Mouse (Mus musculus) heart, embryonic 10.5 days (tissue): ENCODE measurements at regions not wholly inside any gene's neighbourhood (a gene's known extent, or its start where the extent isn't known, plus 50 kb on each side); places are given as distances from the start of the nearest gene placed in this dataset.
"Not testable (repeated sequence)": the region's sequence is repeated elsewhere in the genome, so short reads cannot be mapped to it uniquely, and the experiment has no call there.

Experiments used
- DNase-seq: peaks from one replicate; pipeline ENCODE4 v3.0.0-alpha.2; 2017; ENCODE audit warnings: low spot score
- H3K27ac ChIP-seq: fragments of 300-500 bp; sonication (generic); 2 replicates; pipeline ENCODE4 v1.5.1; 2016; ENCODE audit warnings: mild to moderate bottlenecking
- H3K27me3 ChIP-seq: fragments of 300-500 bp; sonication (generic); 2 replicates; pipeline ENCODE4 v1.6.1; 2016; ENCODE audit warnings: mild to moderate bottlenecking; ENCODE audit not compliant: poor library complexity, insufficient read depth, severe bottlenecking
- H3K36me3 ChIP-seq: fragments of 300-500 bp; sonication (generic); 2 replicates; pipeline ENCODE4 v1.6.1; 2016; ENCODE audit warnings: mild to moderate bottlenecking, moderate library complexity
- H3K4me1 ChIP-seq: fragments of 300-500 bp; sonication (generic); 2 replicates; pipeline ENCODE4 v1.6.1; 2016; ENCODE audit warnings: mild to moderate bottlenecking
- H3K4me3 ChIP-seq: fragments of 300-500 bp; sonication (generic); 2 replicates; pipeline ENCODE4 v1.5.1; 2016; ENCODE audit warnings: mild to moderate bottlenecking, moderate library complexity
- H3K9me3 ChIP-seq: fragments of 300-500 bp; sonication (generic); 2 replicates; pipeline ENCODE4 v1.6.1; 2016; ENCODE audit warnings: mild to moderate bottlenecking, moderate library complexity
- WGBS: fragments of 180-500 bp; shearing (Covaris S2); methylation state at CpG from one replicate; pipeline ENCODE4 v1.1.7; 2016; 5-methylcytosine and 5-hydroxymethylcytosine counted together

DNA sequence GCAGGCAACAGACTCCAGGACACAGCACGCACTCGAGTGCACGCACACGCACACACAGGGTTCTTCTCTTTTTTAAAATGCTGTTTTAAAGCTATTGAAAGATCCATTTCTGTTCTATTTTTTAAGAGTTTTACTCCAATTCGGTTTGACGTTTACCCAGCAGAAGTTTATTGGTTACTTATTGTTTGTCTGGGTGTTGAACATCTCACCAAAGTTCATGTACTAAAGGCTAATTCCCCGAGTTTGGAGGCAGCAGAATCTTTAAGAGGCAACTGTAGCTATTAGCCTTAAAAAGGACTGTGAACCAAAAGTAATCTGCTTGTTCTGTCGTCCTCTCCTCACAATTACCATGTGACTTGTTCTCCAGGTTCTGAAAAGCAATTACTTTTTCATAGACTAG, 263.0 kb upstream of the Nfia start:
- H3K9me3 ChIP-seq, result no peaks in the 10 kb centered on the region
- no peaks in the 10 kb centered on the region for H3K4me1 ChIP-seq
- H3K4me3 ChIP-seq, result no peak overlapping the region
- no peak for DNase-seq
- H3K27ac ChIP-seq, result no peak overlapping the region
- no peaks in the 10 kb centered on the region for H3K27me3 ChIP-seq
- no peaks in the 10 kb centered on the region for H3K36me3 ChIP-seq
- WGBS, result 82% methylated on average over 8 of the region's 8 CpGs

DNA sequence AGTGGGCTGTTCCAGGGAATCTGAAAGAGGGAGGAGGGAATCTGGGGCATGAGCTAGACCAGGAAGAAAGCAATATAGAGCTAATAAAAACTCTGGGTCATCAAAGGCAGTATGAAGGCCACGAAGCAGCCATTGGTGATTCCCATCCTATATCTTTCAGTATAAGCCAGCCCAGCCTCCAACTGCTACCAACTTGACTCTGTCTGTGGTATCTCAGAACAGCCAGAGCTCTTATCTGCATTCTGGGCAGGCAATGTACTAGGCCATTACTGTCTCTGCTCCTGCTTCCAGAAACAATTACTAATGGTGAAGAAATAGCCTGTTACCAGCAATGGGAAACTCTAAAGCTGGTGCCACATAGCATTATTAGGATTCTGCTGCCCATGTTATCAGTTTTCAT, 266.8 kb upstream of the Nfia start:
- H3K36me3 ChIP-seq, result no peaks in the 10 kb centered on the region
- no peak for DNase-seq
- no peaks in the 10 kb centered on the region for H3K9me3 ChIP-seq
- H3K27ac ChIP-seq, result no peak overlapping the region
- no peaks in the 10 kb centered on the region for H3K4me1 ChIP-seq
- no peaks in the 10 kb centered on the region for H3K27me3 ChIP-seq
- H3K4me3 ChIP-seq, result no peak overlapping the region
- 64% methylated on average over 1 of the region's 1 CpGs for WGBS

DNA sequence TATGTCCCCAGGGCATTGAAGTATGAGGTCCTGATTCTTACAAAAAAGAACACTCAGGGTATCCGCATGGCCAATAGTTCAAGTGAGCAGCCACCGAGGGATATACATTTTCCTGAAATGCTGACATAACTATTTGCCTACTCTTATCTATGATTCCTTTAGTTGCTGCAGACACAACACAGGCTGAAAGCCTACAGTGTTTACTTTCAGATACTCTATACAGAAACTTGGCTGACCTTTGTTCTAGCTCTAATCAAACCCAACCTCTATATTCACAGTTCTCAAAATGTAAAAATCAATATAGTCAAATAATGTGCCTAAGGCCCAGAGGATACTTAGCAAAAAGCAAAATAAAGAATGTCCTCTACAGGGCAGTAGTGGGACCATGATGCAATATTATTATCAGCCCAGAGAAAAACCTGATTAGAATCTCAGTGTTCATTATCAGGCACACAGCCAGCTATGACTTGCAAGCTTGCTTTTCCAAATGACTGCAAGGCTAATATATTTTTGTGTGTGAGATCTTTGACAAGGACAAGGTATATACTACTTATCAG, 281.2 kb upstream of the Nfia start:
- WGBS, result 73% methylated on average over 2 of the region's 2 CpGs
- no peak overlapping the region for H3K27ac ChIP-seq
- H3K4me3 ChIP-seq, result no peak overlapping the region
- no peaks in the 10 kb centered on the region for H3K9me3 ChIP-seq
- no peaks in the 10 kb centered on the region for H3K27me3 ChIP-seq
- H3K36me3 ChIP-seq, result no peaks in the 10 kb centered on the region
- H3K4me1 ChIP-seq, result peaks cover 2% of the 10 kb centered on the region; the same call in 1 of the 2 replicates
- DNase-seq, result no peak

DNA sequence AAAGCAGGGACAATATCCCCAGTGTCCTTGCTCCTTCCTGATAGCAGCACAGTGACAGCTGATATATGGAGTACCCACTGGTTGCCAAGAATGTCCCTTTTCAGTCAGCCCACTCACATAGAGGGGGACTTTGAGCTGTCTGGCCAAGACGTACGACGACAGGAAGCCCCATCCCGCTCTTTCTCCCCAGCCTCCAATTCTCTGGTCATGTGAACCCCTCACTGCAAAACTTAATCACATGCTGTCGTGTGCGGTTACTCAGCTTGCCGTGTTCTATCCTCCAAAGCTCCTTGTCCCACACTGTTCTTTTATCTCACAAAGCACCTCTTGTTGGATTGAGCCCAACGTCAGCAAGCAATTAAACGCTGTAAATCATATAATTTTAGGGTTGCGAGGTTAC, 286.2 kb upstream of the Nfia start:
- Histone ChIP-seq H3K9me3 (no peaks in the 10 kb centered on the region), H3K36me3 (no peaks in the 10 kb centered on the region), H3K4me1 (peaks cover 5% of the 10 kb centered on the region; the same call in 1 of the 2 replicates), H3K4me3 (no peak overlapping the region), H3K27me3 (no peaks in the 10 kb centered on the region), H3K27ac (no peak overlapping the region)
- no peak for DNase-seq
- 63% methylated on average over 10 of the region's 10 CpGs for WGBS

DNA sequence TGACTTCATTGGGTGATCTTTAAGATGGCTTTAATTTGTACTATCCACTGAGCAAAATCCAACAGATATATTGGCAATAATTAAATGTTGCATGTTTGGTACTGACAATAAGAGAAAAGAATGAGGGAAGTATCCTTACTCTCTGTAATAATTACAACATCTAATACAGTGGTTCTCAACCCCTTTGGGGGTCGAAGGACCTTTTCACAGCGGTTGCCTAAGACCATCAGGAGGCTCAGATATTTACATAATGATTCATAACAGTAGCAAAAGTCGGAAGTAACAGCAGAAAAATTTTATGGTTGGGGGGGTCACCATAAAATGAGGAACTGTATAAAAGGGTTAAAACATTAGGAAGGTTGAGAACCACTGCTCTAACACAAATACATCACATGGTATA, 287.3 kb upstream of the Nfia start:
- 80% methylated on average over 3 of the region's 3 CpGs for WGBS
- Histone ChIP-seq H3K27me3 (no peaks in the 10 kb centered on the region), H3K4me3 (no peak overlapping the region), H3K36me3 (no peaks in the 10 kb centered on the region), H3K27ac (no peak overlapping the region), H3K4me1 (peaks cover 5% of the 10 kb centered on the region; the same call in 1 of the 2 replicates), H3K9me3 (no peaks in the 10 kb centered on the region)
- DNase-seq, result no peak

DNA sequence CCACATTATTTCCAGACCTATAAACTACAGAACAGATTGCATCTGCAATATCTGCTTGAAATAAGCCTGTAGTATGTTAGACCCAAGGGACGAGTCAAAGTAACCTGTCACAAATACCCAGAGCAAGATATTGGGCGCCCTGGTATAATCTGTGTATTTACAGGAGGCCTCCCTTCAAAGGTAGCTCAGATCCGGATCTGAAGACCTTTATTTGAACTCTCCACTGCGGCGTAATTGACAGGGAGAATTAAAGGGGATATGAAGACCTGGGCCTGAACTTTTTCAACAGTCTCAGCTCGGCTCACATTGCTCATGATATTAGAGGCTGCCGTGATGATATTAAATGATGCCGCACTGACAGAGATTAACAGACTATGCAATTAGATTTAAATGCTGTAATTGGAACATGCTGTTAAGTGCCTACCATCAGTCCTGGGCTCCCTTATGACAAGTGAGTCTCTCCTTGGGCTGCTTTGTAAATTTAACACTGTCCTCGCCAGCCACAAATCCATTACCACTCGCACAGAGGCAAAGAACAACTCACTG, 289.8 kb upstream of the Nfia start:
- WGBS, result 73% methylated on average over 10 of the region's 10 CpGs
- Histone ChIP-seq H3K4me1 (peaks cover 5% of the 10 kb centered on the region; the same call in 1 of the 2 replicates), H3K36me3 (no peaks in the 10 kb centered on the region), H3K4me3 (no peak overlapping the region), H3K27ac (no peak overlapping the region), H3K27me3 (no peaks in the 10 kb centered on the region), H3K9me3 (no peaks in the 10 kb centered on the region)
- DNase-seq, result no peak

DNA sequence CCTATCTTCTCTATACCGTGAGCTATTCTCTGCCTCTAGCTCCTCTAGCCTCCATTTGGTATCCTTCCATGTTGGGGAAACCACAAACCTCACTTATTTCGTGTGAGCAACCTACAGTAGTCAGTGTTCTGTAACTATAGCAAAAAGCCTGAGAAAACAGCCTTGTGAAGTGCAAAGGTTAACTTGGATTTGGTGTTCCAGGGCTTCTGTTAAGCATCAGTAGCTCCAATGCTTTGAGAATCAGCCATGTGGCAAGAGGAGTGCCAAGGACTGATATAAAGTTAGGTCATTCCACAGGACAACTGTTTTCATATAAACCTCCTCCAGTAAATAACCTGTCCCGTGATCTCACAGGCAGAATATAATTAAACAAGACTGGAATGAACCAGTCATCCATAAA, 290.7 kb upstream of the Nfia start:
- WGBS, result 79% methylated on average over 3 of the region's 3 CpGs
- no peaks in the 10 kb centered on the region for H3K9me3 ChIP-seq
- DNase-seq, result no peak
- no peak overlapping the region for H3K27ac ChIP-seq
- no peaks in the 10 kb centered on the region for H3K36me3 ChIP-seq
- no peak overlapping the region for H3K4me3 ChIP-seq
- no peaks in the 10 kb centered on the region for H3K27me3 ChIP-seq
- peaks cover 7% of the 10 kb centered on the region for H3K4me1 ChIP-seq

DNA sequence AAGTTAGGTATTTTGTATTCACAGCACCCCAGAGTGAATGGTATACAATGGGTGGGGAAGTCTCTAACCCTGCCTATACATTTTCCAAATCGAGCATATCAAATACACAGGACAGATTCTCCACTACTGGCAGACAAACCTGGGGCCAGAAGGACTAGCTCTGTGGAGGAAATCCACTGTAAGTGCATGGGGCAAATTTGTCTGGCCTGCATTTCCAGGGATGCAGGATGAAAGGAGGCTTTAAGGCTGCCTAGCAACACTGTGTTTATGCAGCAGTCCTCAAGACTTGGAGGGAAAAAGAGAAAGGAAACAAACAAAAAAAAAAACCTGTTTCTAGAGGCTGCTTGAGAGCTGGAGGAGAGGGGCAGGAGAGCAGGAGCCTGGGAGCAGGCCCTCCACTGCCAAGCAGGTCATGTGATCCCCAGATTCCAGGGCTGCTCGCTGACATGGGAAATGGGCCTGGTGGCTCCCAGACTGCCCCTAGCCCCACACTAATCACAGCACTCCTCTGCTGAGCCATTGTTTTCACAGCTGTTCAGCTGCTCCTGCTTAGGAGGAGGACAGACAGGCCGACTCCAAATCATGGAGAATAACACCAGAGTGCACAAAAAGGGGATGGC, 293.7 kb upstream of the Gm10192 start:
- peak; percentile 90 for DNase-seq
- Histone ChIP-seq H3K27ac (peak overlapping the region; percentile 70; the same call in 1 of the 2 replicates), H3K4me3 (no peak overlapping the region), H3K36me3 (no peaks in the 10 kb centered on the region), H3K4me1 (peaks cover 7% of the 10 kb centered on the region), H3K27me3 (no peaks in the 10 kb centered on the region), H3K9me3 (no peaks in the 10 kb centered on the region)
- 14% methylated on average over 3 of the region's 3 CpGs for WGBS

DNA sequence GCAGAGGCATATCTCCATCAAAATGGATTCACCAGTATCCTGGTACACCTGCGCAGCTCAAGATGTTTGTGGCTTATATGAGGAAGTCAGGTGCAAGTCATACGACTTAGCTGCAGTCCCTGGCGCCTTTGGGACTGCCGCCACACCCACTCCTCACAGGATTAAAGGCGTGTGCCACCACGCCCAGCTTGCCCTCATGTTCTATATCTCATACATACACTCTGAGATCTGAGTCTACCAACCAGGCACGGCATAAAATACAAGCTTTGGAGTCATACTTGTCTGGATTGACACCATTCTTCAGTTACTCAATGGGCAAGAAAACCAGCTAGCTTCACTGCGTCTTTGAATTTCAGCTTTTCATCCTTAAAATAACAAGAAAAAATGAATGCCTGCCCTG, 290.5 kb upstream of the Gm10192 start:
- not testable (repeated sequence) for H3K9me3 ChIP-seq, H3K36me3 ChIP-seq, H3K4me1 ChIP-seq, DNase-seq, H3K27ac ChIP-seq, H3K27me3 ChIP-seq, H3K4me3 ChIP-seq
- WGBS, result 89% methylated on average over 8 of the region's 8 CpGs

DNA sequence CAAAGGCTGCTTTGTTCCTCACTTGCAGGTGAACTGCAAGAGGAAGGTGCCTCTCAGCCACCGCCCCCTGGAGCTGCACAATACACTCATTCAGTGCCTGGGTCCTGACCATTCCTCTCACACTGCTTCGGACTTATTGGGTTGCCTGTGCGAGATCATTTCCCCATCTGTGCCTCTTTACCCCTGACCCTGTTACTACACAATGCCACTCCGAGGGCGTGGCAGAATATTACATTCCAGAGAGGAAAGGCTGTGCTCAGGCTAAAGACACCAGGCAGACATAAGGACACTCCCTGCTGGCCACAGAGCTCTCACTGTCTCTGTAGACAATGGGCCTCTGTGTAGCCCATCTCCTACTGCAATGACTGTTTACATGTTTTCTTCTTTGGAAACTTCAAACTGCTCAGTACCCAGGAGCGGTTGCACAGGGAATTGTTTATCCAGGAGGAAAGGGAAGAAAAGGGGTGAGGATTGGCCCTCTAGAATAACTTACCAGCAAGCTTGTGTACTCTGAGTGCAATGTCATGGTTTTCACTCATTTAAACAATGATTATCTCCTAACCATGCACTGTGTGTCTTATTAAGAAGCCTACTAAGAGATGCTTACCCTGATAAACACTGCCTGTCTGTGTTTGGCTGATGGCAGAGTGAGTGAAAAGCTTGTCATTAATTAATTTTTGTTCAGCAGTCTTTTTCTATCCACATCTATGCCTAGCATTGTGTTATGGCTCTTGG, 283.1 kb upstream of the Gm10192 start:
- Histone ChIP-seq H3K36me3 (no peaks in the 10 kb centered on the region), H3K4me3 (no peak overlapping the region), H3K9me3 (no peaks in the 10 kb centered on the region), H3K27me3 (no peaks in the 10 kb centered on the region), H3K27ac (no peak overlapping the region), H3K4me1 (no peaks in the 10 kb centered on the region)
- no peak for DNase-seq
- WGBS, result 58% methylated on average over 6 of the region's 6 CpGs

DNA sequence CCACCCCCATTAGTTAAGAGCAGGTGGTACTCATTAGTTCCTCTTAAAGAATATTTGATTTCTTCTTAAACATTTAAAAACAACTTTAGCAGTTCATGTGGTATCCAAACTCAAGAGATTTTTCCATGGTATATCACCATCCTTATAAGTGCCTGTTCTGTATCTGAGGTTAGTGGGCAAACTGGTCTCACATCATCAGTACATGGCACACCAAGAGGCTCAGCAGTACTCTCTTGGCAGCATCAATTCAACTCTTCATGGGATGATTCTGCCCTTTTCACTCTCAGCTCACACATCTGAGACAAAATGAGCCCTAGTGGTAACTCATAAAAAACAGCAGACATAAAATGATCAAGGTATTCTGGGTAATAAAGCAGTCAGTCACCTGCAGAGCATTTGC, 282.6 kb upstream of the Gm10192 start:
- Histone ChIP-seq H3K4me3 (no peak overlapping the region), H3K27me3 (no peaks in the 10 kb centered on the region), H3K4me1 (no peaks in the 10 kb centered on the region), H3K36me3 (no peaks in the 10 kb centered on the region), H3K9me3 (no peaks in the 10 kb centered on the region), H3K27ac (no peak overlapping the region)
- no peak for DNase-seq

DNA sequence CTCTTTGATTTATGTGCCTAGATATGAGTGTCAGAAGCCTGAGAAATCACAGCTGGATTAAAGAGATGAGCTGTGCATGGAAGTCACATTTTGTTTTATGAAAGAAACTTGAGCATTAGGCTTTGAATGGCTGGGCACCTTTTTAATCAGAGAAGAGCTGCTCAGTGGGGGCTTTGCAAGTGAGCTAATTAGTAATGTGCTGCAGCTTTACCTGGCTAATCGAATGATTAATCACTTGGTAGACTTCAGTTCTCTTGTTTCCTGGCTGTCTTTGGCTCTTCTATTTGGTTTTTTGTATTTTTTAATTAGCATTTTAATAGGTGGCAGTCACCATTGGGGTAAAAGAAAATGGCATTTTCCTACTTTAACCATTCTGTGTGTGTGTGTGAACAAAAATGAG, 278.2 kb upstream of the Gm10192 start:
- Histone ChIP-seq H3K27ac (no peak overlapping the region), H3K4me3 (no peak overlapping the region), H3K4me1 (no peaks in the 10 kb centered on the region), H3K36me3 (no peaks in the 10 kb centered on the region), H3K9me3 (no peaks in the 10 kb centered on the region), H3K27me3 (no peaks in the 10 kb centered on the region)
- no peak for DNase-seq
- WGBS, result 84% methylated on average over 1 of the region's 1 CpGs

DNA sequence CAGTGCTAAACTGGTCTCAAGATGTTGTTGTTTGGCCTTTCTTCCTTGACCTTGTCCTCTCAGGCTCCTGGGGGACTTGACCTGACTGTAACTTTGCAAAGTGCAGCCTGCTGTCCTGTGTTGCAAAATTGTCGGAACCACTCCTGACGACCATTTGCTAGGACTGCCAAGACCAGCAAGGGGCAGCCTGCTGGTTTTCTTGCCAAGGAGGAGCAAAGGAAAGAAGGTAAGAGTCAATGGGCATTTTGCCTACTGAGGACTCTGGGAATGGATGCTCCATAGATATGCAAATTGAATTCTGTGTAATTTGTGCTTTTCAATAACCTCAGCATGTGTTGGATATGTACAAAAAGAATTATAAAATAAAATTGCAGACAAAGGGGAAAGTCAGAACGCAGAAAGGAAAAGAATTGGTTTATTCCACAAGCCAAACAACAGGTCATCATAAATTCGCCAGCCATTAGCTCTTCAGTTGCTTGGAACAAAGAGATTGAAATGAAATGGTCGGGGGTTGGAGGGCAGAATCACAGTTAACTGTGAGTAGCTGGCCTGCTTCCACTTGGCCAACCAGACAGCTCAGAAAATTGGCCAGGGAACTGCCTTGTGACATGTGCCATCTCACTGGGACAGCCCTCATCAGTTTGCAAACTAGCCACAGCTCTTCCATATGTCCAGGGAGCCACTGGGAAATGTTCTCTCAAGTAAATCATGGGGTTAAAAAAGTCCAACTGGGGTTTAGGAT, 256.5 kb upstream of the Gm10192 start:
- 71% methylated on average over 5 of the region's 5 CpGs for WGBS
- DNase-seq, result no peak
- Histone ChIP-seq H3K27ac (no peak overlapping the region), H3K27me3 (no peaks in the 10 kb centered on the region), H3K9me3 (no peaks in the 10 kb centered on the region), H3K4me3 (no peak overlapping the region), H3K4me1 (no peaks in the 10 kb centered on the region), H3K36me3 (no peaks in the 10 kb centered on the region)
